Mouse (Mus musculus) T-helper 1 cell (primary cell): Measurements from ENCODE around the gene Armc7.

Source experiments
- in situ Hi-C: fragments of 300-600 bp; cut with MboI, MseI; formaldehyde crosslinking; loops from one replicate; pipeline ENCODE4 v1.15.1; 2025; ENCODE audit warnings: high pct_unique_total_duplicates

Armc7 gene

GRCm38 (mm10) chr11:115475025-115475757, at the start of gene Armc7:
Gene Armc7, plus strand, starts transcription at chr11:115475667.
- in situ Hi-C loops = loop anchor here (10.0 kb wide), 1 partner anchor 50 kb away; the partner anchor contains the start of gene Kctd2

GRCm38 (mm10) chr11:115425671-115426070, 49.8 kb upstream of the Armc7 start:
- in situ Hi-C loops = loop anchor here (10.0 kb wide), 1 partner anchor 49 kb away; the partner anchor contains the start of gene Armc7

- in situ Hi-C loops = loop anchor here (10.0 kb wide), 1 partner anchor 47 kb away; the partner anchor contains the start of gene Armc7
These were observed 47.8 kb upstream of the Armc7 start for GRCm38 (mm10) chr11:115427482-115428331.

GRCm38 (mm10) chr11:115429307-115429706, 46.2 kb upstream of the Armc7 start:
- in situ Hi-C loops = loop anchor here (10.0 kb wide), 1 partner anchor 45 kb away; the partner anchor contains the start of gene Armc7

- in situ Hi-C loops = no loop called here
These were observed 44.9 kb upstream of the Armc7 start for GRCm38 (mm10) chr11:115430561-115430960.

- in situ Hi-C loops = no loop called here
These were observed 42.7 kb upstream of the Armc7 start for GRCm38 (mm10) chr11:115432814-115433213.

GRCm38 (mm10) chr11:115433342-115433741, 42.1 kb upstream of the Armc7 start:
- in situ Hi-C loops = no loop called here

GRCm38 (mm10) chr11:115435596-115436337, 39.7 kb upstream of the Armc7 start:
- in situ Hi-C loops = loop anchor here (5.0 kb wide), 1 partner anchor 82 kb away; no protein-coding TSS in a partner anchor

- in situ Hi-C loops = loop anchor here (5.0 kb wide), 1 partner anchor 80 kb away; no protein-coding TSS in a partner anchor
These were observed 37.8 kb upstream of the Armc7 start for GRCm38 (mm10) chr11:115437571-115438122.

- in situ Hi-C loops = loop anchor here (5.0 kb wide), 1 partner anchor 78 kb away; no protein-coding TSS in a partner anchor
These were observed 36.1 kb upstream of the Armc7 start for GRCm38 (mm10) chr11:115439326-115439725.

- in situ Hi-C loops = loop anchor here (5.0 kb wide), 2 partner anchors 48 to 77 kb away; no protein-coding TSS in a partner anchor
These were observed 35.4 kb upstream of the Armc7 start, which contains the start of gene Trim80 for GRCm38 (mm10) chr11:115439906-115440595. Gene Trim80, plus strand, starts transcription at chr11:115440545.

GRCm38 (mm10) chr11:115441417-115441816, 34.0 kb upstream of the Armc7 start:
- in situ Hi-C loops = loop anchor here (5.0 kb wide), 1 partner anchor 49 kb away; no protein-coding TSS in a partner anchor

- in situ Hi-C loops = no loop called here
These were observed 28.6 kb upstream of the Armc7 start for GRCm38 (mm10) chr11:115446906-115447305.

- in situ Hi-C loops = no loop called here
These were observed 28.1 kb upstream of the Armc7 start for GRCm38 (mm10) chr11:115447321-115447885.

GRCm38 (mm10) chr11:115448075-115448474, 27.4 kb upstream of the Armc7 start:
- in situ Hi-C loops = no loop called here

- in situ Hi-C loops = no loop called here
These were observed 26.5 kb upstream of the Armc7 start for GRCm38 (mm10) chr11:115448998-115449397.

- in situ Hi-C loops = no loop called here
These were observed 25.3 kb upstream of the Armc7 start for GRCm38 (mm10) chr11:115450176-115450575.

GRCm38 (mm10) chr11:115451781-115452241, 23.7 kb upstream of the Armc7 start:
- in situ Hi-C loops = no loop called here

- in situ Hi-C loops = no loop called here
These were observed 23.1 kb upstream of the Armc7 start for GRCm38 (mm10) chr11:115452281-115452860.
